Mouse (Mus musculus) adrenal gland, postnatal 25 days (tissue): Measurements from ENCODE around the gene Olfr703. TPM values are rescaled to one million over a fixed set of nuclear protein-coding genes. Genes with fewer than 3 reads are reported as not detected.

Source experiments
- DNase-seq: peaks from one replicate; pipeline ENCODE4 v3.0.0; 2021; ENCODE audit warnings: mixed read lengths
- long read RNA-seq: library from polyadenylated mRNA; stranded (forward); transcript quantifications from one replicate; pipeline ENCODE4 v2.0.0, GENCODE M21; 2021
- total RNA-seq: library from RNA; stranded (reverse); gene quantifications from 2 replicates; pipeline ENCODE4 v1.2.3, GENCODE M21; 2021

The Olfr703 gene
- total RNA-seq, result not detected in 2 replicates
- long read RNA-seq, result 0 reads

- no peak for DNase-seq
These were observed at the start of gene Olfr703 for GRCm38 (mm10) chr7:106843060-106843459. Gene Olfr703, plus strand, starts transcription at chr7:106843360.

- no peak for DNase-seq
These were observed 34.4 kb upstream of the Olfr703 start, which contains the start of gene Olfr700 for GRCm38 (mm10) chr7:106808734-106809133. Gene Olfr700, minus strand, starts transcription at chr7:106808834.

GRCm38 (mm10) chr7:106813829-106814228, 29.3 kb upstream of the Olfr703 start, which contains the start of gene Olfr701:
Gene Olfr701, plus strand, starts transcription at chr7:106814129.
- no peak for DNase-seq

GRCm38 (mm10) chr7:106815775-106816174, 27.4 kb upstream of the Olfr703 start:
- no peak for DNase-seq

- DNase-seq, result no peak
These were observed 24.7 kb upstream of the Olfr703 start for GRCm38 (mm10) chr7:106818414-106818813.

- DNase-seq, result no peak
These were observed 9.4 kb upstream of the Olfr703 start, which contains the start of gene Olfr702 for GRCm38 (mm10) chr7:106833793-106834192. Gene Olfr702, minus strand, starts transcription at chr7:106833893.

- no peak for DNase-seq
These were observed 19.7 kb downstream of the Olfr703 start, which contains the start of gene Olfr704 for GRCm38 (mm10) chr7:106862885-106863284. Gene Olfr704, plus strand, starts transcription at chr7:106863185.

GRCm38 (mm10) chr7:106876791-106877190, 33.6 kb downstream of the Olfr703 start, which contains the start of gene Olfr705:
Gene Olfr705, minus strand, starts transcription at chr7:106876891.
- DNase-seq, result no peak

- DNase-seq, result no peak
These were observed 44.9 kb downstream of the Olfr703 start, which contains the start of gene Olfr706 for GRCm38 (mm10) chr7:106888062-106888461. Gene Olfr706, minus strand, starts transcription at chr7:106888162.

Other genes with a start within 250 kb of the Olfr703 start
- not detected in 2 replicates for gene Olfr693, start 162.8 kb upstream of the Olfr703 start, total RNA-seq
- gene Olfr694, start 151.5 kb upstream of the Olfr703 start, total RNA-seq, result not detected in 2 replicates
- not detected in 2 replicates for gene Olfr695, start 127.0 kb upstream of the Olfr703 start, total RNA-seq
- gene Olfr697, start 100.9 kb upstream of the Olfr703 start, total RNA-seq, result not detected in 2 replicates
- gene Olfr698, start 88.0 kb upstream of the Olfr703 start, total RNA-seq, result not detected in 2 replicates
- gene Olfr699, start 50.2 kb upstream of the Olfr703 start, total RNA-seq, result not detected in 2 replicates
- gene Olfr700, start 34.5 kb upstream of the Olfr703 start, total RNA-seq, result not detected in 2 replicates
- not detected in 2 replicates for gene Olfr701, start 29.2 kb upstream of the Olfr703 start, total RNA-seq
- gene Olfr702, start 9.5 kb upstream of the Olfr703 start, total RNA-seq, result not detected in 2 replicates
- not detected in 2 replicates for gene Olfr704, start 19.8 kb downstream of the Olfr703 start, total RNA-seq
- gene Olfr705, start 33.5 kb downstream of the Olfr703 start, total RNA-seq, result not detected in 2 replicates
- gene Olfr706, start 44.8 kb downstream of the Olfr703 start, total RNA-seq, result not detected in 2 replicates
- gene Olfr707, start 57.9 kb downstream of the Olfr703 start, total RNA-seq, result not detected in 2 replicates
- gene Olfr1532-ps1, start 64.6 kb downstream of the Olfr703 start, total RNA-seq, result not detected in 2 replicates
- gene Olfr709-ps1, start 88.9 kb downstream of the Olfr703 start, total RNA-seq, result 0.06 TPM in 1 of 2 replicates, not detected in the other
- gene Olfr710, start 105.0 kb downstream of the Olfr703 start, total RNA-seq, result not detected in 2 replicates
- not detected in 2 replicates for gene Olfr6, start 120.6 kb downstream of the Olfr703 start, total RNA-seq
- gene Olfr711, start 132.1 kb downstream of the Olfr703 start, total RNA-seq, result not detected in 2 replicates
- gene Olfr2, start 162.7 kb downstream of the Olfr703 start, total RNA-seq, result not detected in 2 replicates
- not detected in 2 replicates for gene Olfr713, start 187.8 kb downstream of the Olfr703 start, total RNA-seq
- gene Olfr714, start 227.6 kb downstream of the Olfr703 start, total RNA-seq, result not detected in 2 replicates
- not detected in 2 replicates for gene Olfr17, start 249.9 kb downstream of the Olfr703 start, total RNA-seq